8 mouse cellular contexts compared by ENCODE assay signal in the genomic region with DNA sequence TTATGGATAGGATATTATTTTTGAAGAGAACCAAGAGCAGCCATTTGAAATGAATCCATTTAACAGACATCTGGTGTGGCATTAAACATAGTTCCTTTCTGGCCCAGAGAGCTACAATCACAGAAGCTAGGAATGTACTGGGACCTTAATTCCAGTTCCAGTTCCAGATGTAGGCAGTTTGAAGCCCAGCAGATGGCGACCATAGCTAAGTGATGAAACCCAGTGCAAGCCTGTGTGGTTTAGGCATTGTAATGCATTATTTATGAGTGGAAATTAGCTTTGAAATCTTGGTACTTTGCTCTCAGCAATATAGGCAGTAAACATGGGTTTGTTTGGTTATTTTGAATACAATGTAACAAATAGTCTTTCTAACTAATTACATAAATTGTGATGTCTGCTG.
DNase-seq lines count a peak whose midpoint lies in the region.

No protein-coding gene starts in this region.

- DNase-seq in ES-CJ7 (ENCODE audit: low read depth, low spot score) (peak; percentile 23), R1 (ENCODE audit: low read depth, low spot score) (peak; percentile 3)
- peak; percentile 13 to 37 for DNase-seq in frontal cortex, postnatal 10 days (ENCODE audit: low spot score in 2 of 2)
- DNase-seq in layer of hippocampus, postnatal 14 days (ENCODE audit: low spot score in 2 of 2) = peak; percentile 54 to 70
- peak; percentile 41 for DNase-seq in retina, postnatal 1 day
- no peak for DNase-seq in ovary, postnatal 14 days (ENCODE audit: low spot score)
- DNase-seq in thymus, postnatal 25 days = no peak
- DNase-seq in ovary, postnatal 10 days (ENCODE audit: low spot score) = no peak

Comparison
In these comparisons a context has a peak if more than half of its experiments do, and no peak if none do; other contexts are left out.
1. DNase-seq: peak in ES-CJ7 (single experiment), R1 (single experiment), frontal cortex, postnatal 10 days (2 of 2), layer of hippocampus, postnatal 14 days (2 of 2) and retina, postnatal 1 day (single experiment); none in ovary, postnatal 14 days (single experiment), thymus, postnatal 25 days (single experiment) and ovary, postnatal 10 days (single experiment).